Mouse (Mus musculus): ENCODE measurements around the gene Ercc2. TPM values are rescaled to one million over a fixed set of nuclear protein-coding genes. Genes with fewer than 3 reads are reported as not detected.
A peak's percentile ranks its signal among the peaks of the same experiment; 100 is the strongest.

Ercc2 gene
- polyA plus RNA-seq, 1 experiment from 2014 or later, result 17.4 TPM

GRCm38 (mm10) chr7:19388699-19389413, 7.0 kb downstream of the Ercc2 start:
- no peak overlapping the region for H3K27ac ChIP-seq (ENCODE audit: low read length)
- peaks cover 57% of the 10 kb centered on the region for H3K36me3 ChIP-seq (ENCODE audit: control insufficient read depth, insufficient read depth, low read length)
- H3K4me1 ChIP-seq (replicated peaks; ENCODE audit: control insufficient read depth, insufficient read depth, low read length), result no peaks in the 10 kb centered on the region
- no peak overlapping the region for H3K4me3 ChIP-seq (ENCODE audit: low read length)
- WGBS, result 80% methylated on average over 10 of the region's 10 CpGs
- no peak overlapping the region for H3K4me2 ChIP-seq (ENCODE audit: low read depth, low read length)
- no peak for ATAC-seq (ENCODE audit: low read depth)
- H3K9me3 ChIP-seq (ENCODE audit: control insufficient read depth, low read length), result no peaks in the 10 kb centered on the region
- H3K9ac ChIP-seq (ENCODE audit: low read length), result no peak overlapping the region
- H3K27me3 ChIP-seq (ENCODE audit: control insufficient read depth, insufficient read depth, low read depth, low read length), result no peaks in the 10 kb centered on the region

GRCm38 (mm10) chr7:19394484-19394883, 12.7 kb downstream of the Ercc2 start:
- ATAC-seq (ENCODE audit: low read depth), result peak; percentile 64
- Histone ChIP-seq H3K27ac (ENCODE audit: low read length) (peak overlapping the region; percentile 11; the same call in 1 of the 2 replicates), H3K4me3 (ENCODE audit: low read length) (no peak overlapping the region), H3K4me1 (replicated peaks; ENCODE audit: control insufficient read depth, insufficient read depth, low read length) (no peaks in the 10 kb centered on the region), H3K9me3 (ENCODE audit: control insufficient read depth, low read length) (no peaks in the 10 kb centered on the region), H3K27me3 (ENCODE audit: control insufficient read depth, insufficient read depth, low read depth, low read length) (no peaks in the 10 kb centered on the region; the same call in 1 of the 2 replicates), H3K4me2 (ENCODE audit: low read depth, low read length) (no peak overlapping the region), H3K36me3 (ENCODE audit: control insufficient read depth, insufficient read depth, low read length) (peaks cover 30% of the 10 kb centered on the region), H3K9ac (ENCODE audit: low read length) (no peak overlapping the region)
- WGBS, result 75% methylated on average over 8 of the region's 8 CpGs

GRCm38 (mm10) chr7:19399496-19400280, 17.9 kb downstream of the Ercc2 start:
- Histone ChIP-seq H3K27me3 (ENCODE audit: control insufficient read depth, insufficient read depth, low read depth, low read length) (peaks cover 23% of the 10 kb centered on the region), H3K4me1 (replicated peaks; ENCODE audit: control insufficient read depth, insufficient read depth, low read length) (peaks cover 3% of the 10 kb centered on the region), H3K9ac (ENCODE audit: low read length) (peak overlapping the region; percentile 54), H3K9me3 (ENCODE audit: control insufficient read depth, low read length) (no peaks in the 10 kb centered on the region), H3K4me2 (ENCODE audit: low read depth, low read length) (peak overlapping the region; percentile 60), H3K27ac (ENCODE audit: low read length) (peak overlapping the region; percentile 68), H3K4me3 (ENCODE audit: low read length) (peak overlapping the region; percentile 47), H3K36me3 (ENCODE audit: control insufficient read depth, insufficient read depth, low read length) (peaks cover 3% of the 10 kb centered on the region; the same call in 1 of the 2 replicates)
- WGBS, result 2% methylated on average over 27 of the region's 27 CpGs
- peak; percentile 75 for ATAC-seq (ENCODE audit: low read depth)

GRCm38 (mm10) chr7:19400946-19401345, 19.1 kb downstream of the Ercc2 start:
- Histone ChIP-seq H3K4me1 (replicated peaks; ENCODE audit: control insufficient read depth, insufficient read depth, low read length) (peaks cover 3% of the 10 kb centered on the region), H3K9me3 (ENCODE audit: control insufficient read depth, low read length) (no peaks in the 10 kb centered on the region), H3K27me3 (ENCODE audit: control insufficient read depth, insufficient read depth, low read depth, low read length) (peaks cover 30% of the 10 kb centered on the region), H3K4me3 (ENCODE audit: low read length) (no peak overlapping the region), H3K4me2 (ENCODE audit: low read depth, low read length) (no peak overlapping the region), H3K36me3 (ENCODE audit: control insufficient read depth, insufficient read depth, low read length) (no peaks in the 10 kb centered on the region), H3K9ac (ENCODE audit: low read length) (no peak overlapping the region), H3K27ac (ENCODE audit: low read length) (no peak overlapping the region)
- ATAC-seq (ENCODE audit: low read depth), result no peak
- 77% methylated on average over 4 of the region's 4 CpGs for WGBS

- H3K4me1 ChIP-seq (replicated peaks; ENCODE audit: control insufficient read depth, insufficient read depth, low read length), result peaks cover 3% of the 10 kb centered on the region
- 75% methylated on average over 9 of the region's 9 CpGs for WGBS
- no peaks in the 10 kb centered on the region for H3K36me3 ChIP-seq (ENCODE audit: control insufficient read depth, insufficient read depth, low read length)
- H3K9ac ChIP-seq (ENCODE audit: low read length), result no peak overlapping the region
- no peak for ATAC-seq (ENCODE audit: low read depth)
- H3K27ac ChIP-seq (ENCODE audit: low read length), result no peak overlapping the region
- no peaks in the 10 kb centered on the region for H3K9me3 ChIP-seq (ENCODE audit: control insufficient read depth, low read length)
- peaks cover 30% of the 10 kb centered on the region for H3K27me3 ChIP-seq (ENCODE audit: control insufficient read depth, insufficient read depth, low read depth, low read length)
- H3K4me3 ChIP-seq (ENCODE audit: low read length), result no peak overlapping the region
- H3K4me2 ChIP-seq (ENCODE audit: low read depth, low read length), result no peak overlapping the region
Measured at GRCm38 (mm10) chr7:19402535-19403112, 20.8 kb downstream of the Ercc2 start.

GRCm38 (mm10) chr7:19403731-19404296, 22.0 kb downstream of the Ercc2 start, which contains the start of gene Klc3:
Gene Klc3, minus strand, starts transcription at chr7:19404104.
- H3K27me3 ChIP-seq (ENCODE audit: control insufficient read depth, insufficient read depth, low read depth, low read length), result peaks cover 30% of the 10 kb centered on the region
- H3K27ac ChIP-seq (ENCODE audit: low read length), result no peak within 1 kb of the TSS
- peak within 1 kb of the TSS; percentile 70 for H3K4me3 ChIP-seq (ENCODE audit: low read length)
- H3K9me3 ChIP-seq (ENCODE audit: control insufficient read depth, low read length), result no peaks in the 10 kb centered on the region
- H3K4me2 ChIP-seq (ENCODE audit: low read depth, low read length), result peak within 1 kb of the TSS; percentile 95
- peaks cover 3% of the 10 kb centered on the region for H3K4me1 ChIP-seq (replicated peaks; ENCODE audit: control insufficient read depth, insufficient read depth, low read length)
- peak; percentile 79 for ATAC-seq (ENCODE audit: low read depth)
- peak within 1 kb of the TSS; percentile 69 for H3K9ac ChIP-seq (ENCODE audit: low read length)
- under 1% methylated on average over 60 of the region's 62 CpGs for WGBS
- no peaks in the 10 kb centered on the region for H3K36me3 ChIP-seq (ENCODE audit: control insufficient read depth, insufficient read depth, low read length)

- Histone ChIP-seq H3K9ac (ENCODE audit: low read length) (peak within 1 kb of the TSS; percentile 69), H3K36me3 (ENCODE audit: control insufficient read depth, insufficient read depth, low read length) (no peaks in the 10 kb centered on the region), H3K27ac (ENCODE audit: low read length) (no peak within 1 kb of the TSS), H3K9me3 (ENCODE audit: control insufficient read depth, low read length) (no peaks in the 10 kb centered on the region), H3K4me1 (replicated peaks; ENCODE audit: control insufficient read depth, insufficient read depth, low read length) (peaks cover 3% of the 10 kb centered on the region), H3K4me3 (ENCODE audit: low read length) (peak within 1 kb of the TSS; percentile 70), H3K4me2 (ENCODE audit: low read depth, low read length) (peak within 1 kb of the TSS; percentile 95), H3K27me3 (ENCODE audit: control insufficient read depth, insufficient read depth, low read depth, low read length) (peaks cover 30% of the 10 kb centered on the region)
- 41% methylated on average over 7 of the region's 7 CpGs for WGBS
- no peak for ATAC-seq (ENCODE audit: low read depth)
Measured at GRCm38 (mm10) chr7:19404476-19404875, 22.7 kb downstream of the Ercc2 start, which contains the start of gene Ckm. Gene Ckm, plus strand, starts transcription at chr7:19404776.

- Histone ChIP-seq H3K4me2 (ENCODE audit: low read depth, low read length) (peak overlapping the region; percentile 43; the same call in 1 of the 2 replicates), H3K9ac (ENCODE audit: low read length) (no peak overlapping the region)
- 2% methylated on average over 19 of the region's 19 CpGs for WGBS
Measured at GRCm38 (mm10) chr7:19405417-19405816, 23.6 kb downstream of the Ercc2 start.

More at GRCm38 (mm10) chr7:19405417-19405816, 23.6 kb downstream of the Ercc2 start:
- H3K9me3 ChIP-seq (ENCODE audit: control insufficient read depth, low read length), result no peaks in the 10 kb centered on the region
- H3K36me3 ChIP-seq (ENCODE audit: control insufficient read depth, insufficient read depth, low read length), result no peaks in the 10 kb centered on the region
- peaks cover 30% of the 10 kb centered on the region for H3K27me3 ChIP-seq (ENCODE audit: control insufficient read depth, insufficient read depth, low read depth, low read length)
- H3K4me3 ChIP-seq (ENCODE audit: low read length), result 0 out of 2 replicates have a peak overlapping the region, but pooled peaks have one; percentile 14
- no peaks in the 10 kb centered on the region; the same call in 1 of the 2 replicates for H3K4me1 ChIP-seq (replicated peaks; ENCODE audit: control insufficient read depth, insufficient read depth, low read length)
- ATAC-seq (ENCODE audit: low read depth), result peak; percentile 61
- H3K27ac ChIP-seq (ENCODE audit: low read length), result no peak overlapping the region

Data from lung, embryonic 16.5 days (tissue).